Mouse (Mus musculus): ENCODE measurements at regions not wholly inside any gene's neighbourhood (a gene's known extent, or its start where the extent isn't known, plus 50 kb on each side); places are given as distances from the start of the nearest gene placed in this dataset.
"Not testable (repeated sequence)": the region's sequence is repeated elsewhere in the genome, so short reads cannot be mapped to it uniquely, and the experiment has no call there.

- no peaks in the 10 kb centered on the region for H3K4me1 ChIP-seq (ENCODE audit: control insufficient read depth, insufficient read depth, low read length)
- no peak overlapping the region for H3K4me2 ChIP-seq (ENCODE audit: low read depth, low read length)
- no peaks in the 10 kb centered on the region for H3K27me3 ChIP-seq (ENCODE audit: control insufficient read depth, insufficient read depth, low read length)
- H3K4me3 ChIP-seq (ENCODE audit: low read depth, low read length), result no peak overlapping the region
- no peaks in the 10 kb centered on the region for H3K36me3 ChIP-seq (ENCODE audit: control insufficient read depth, insufficient read depth, low read length)
- H3K9ac ChIP-seq (replicated peaks; ENCODE audit: low read depth, low read length), result no peak overlapping the region
- no peaks in the 10 kb centered on the region for H3K9me3 ChIP-seq (ENCODE audit: control insufficient read depth, low read length)
- no peak for ATAC-seq (ENCODE audit: low read depth)
- H3K27ac ChIP-seq (ENCODE audit: low read depth, low read length), result no peak overlapping the region
- WGBS, result 92% methylated on average over 2 of the region's 2 CpGs
Measured at GRCm38 (mm10) chr1:194424201-194424600, 193.8 kb upstream of the Plxna2 start.

GRCm38 (mm10) chr1:194412193-194412592, 205.8 kb upstream of the Plxna2 start:
- Histone ChIP-seq H3K4me2 (ENCODE audit: low read depth, low read length) (no peak overlapping the region), H3K4me3 (ENCODE audit: low read depth, low read length) (no peak overlapping the region)
- WGBS, result 32% methylated on average over 5 of the region's 5 CpGs

GRCm38 (mm10) chr1:194411788-194412187, 206.2 kb upstream of the Plxna2 start:
- ATAC-seq (ENCODE audit: low read depth), result no peak
- Histone ChIP-seq H3K27me3 (ENCODE audit: control insufficient read depth, insufficient read depth, low read length) (no peaks in the 10 kb centered on the region), H3K4me2 (ENCODE audit: low read depth, low read length) (no peak overlapping the region), H3K9ac (replicated peaks; ENCODE audit: low read depth, low read length) (no peak overlapping the region), H3K9me3 (ENCODE audit: control insufficient read depth, low read length) (no peaks in the 10 kb centered on the region), H3K4me3 (ENCODE audit: low read depth, low read length) (no peak overlapping the region), H3K36me3 (ENCODE audit: control insufficient read depth, insufficient read depth, low read length) (no peaks in the 10 kb centered on the region), H3K27ac (ENCODE audit: low read depth, low read length) (no peak overlapping the region), H3K4me1 (ENCODE audit: control insufficient read depth, insufficient read depth, low read length) (no peaks in the 10 kb centered on the region; the same call in 1 of the 2 replicates)
- 77% methylated on average over 2 of the region's 2 CpGs for WGBS

More at GRCm38 (mm10) chr1:194412193-194412592, 205.8 kb upstream of the Plxna2 start:
- Histone ChIP-seq H3K9ac (replicated peaks; ENCODE audit: low read depth, low read length) (no peak overlapping the region), H3K4me1 (ENCODE audit: control insufficient read depth, insufficient read depth, low read length) (no peaks in the 10 kb centered on the region; the same call in 1 of the 2 replicates), H3K9me3 (ENCODE audit: control insufficient read depth, low read length) (no peaks in the 10 kb centered on the region), H3K36me3 (ENCODE audit: control insufficient read depth, insufficient read depth, low read length) (no peaks in the 10 kb centered on the region), H3K27ac (ENCODE audit: low read depth, low read length) (peak overlapping the region; percentile 52; the same call in 1 of the 2 replicates), H3K27me3 (ENCODE audit: control insufficient read depth, insufficient read depth, low read length) (no peaks in the 10 kb centered on the region)
- peak; percentile 70 for ATAC-seq (ENCODE audit: low read depth)

GRCm38 (mm10) chr1:194399281-194399680, 218.7 kb upstream of the Plxna2 start:
- H3K4me2 ChIP-seq (ENCODE audit: low read depth, low read length), result no peak overlapping the region
- H3K27ac ChIP-seq (ENCODE audit: low read depth, low read length), result no peak overlapping the region
- H3K9me3 ChIP-seq (ENCODE audit: control insufficient read depth, low read length), result no peaks in the 10 kb centered on the region
- ATAC-seq (ENCODE audit: low read depth), result no peak
- H3K36me3 ChIP-seq (ENCODE audit: control insufficient read depth, insufficient read depth, low read length), result no peaks in the 10 kb centered on the region
- no peak overlapping the region for H3K9ac ChIP-seq (replicated peaks; ENCODE audit: low read depth, low read length)
- H3K4me3 ChIP-seq (ENCODE audit: low read depth, low read length), result no peak overlapping the region
- H3K27me3 ChIP-seq (ENCODE audit: control insufficient read depth, insufficient read depth, low read length), result no peaks in the 10 kb centered on the region
- no peaks in the 10 kb centered on the region for H3K4me1 ChIP-seq (ENCODE audit: control insufficient read depth, insufficient read depth, low read length)

- ATAC-seq (ENCODE audit: low read depth), result no peak
- Histone ChIP-seq H3K27me3 (ENCODE audit: control insufficient read depth, insufficient read depth, low read length) (no peaks in the 10 kb centered on the region), H3K36me3 (ENCODE audit: control insufficient read depth, insufficient read depth, low read length) (no peaks in the 10 kb centered on the region), H3K4me2 (ENCODE audit: low read depth, low read length) (no peak overlapping the region), H3K4me1 (ENCODE audit: control insufficient read depth, insufficient read depth, low read length) (no peaks in the 10 kb centered on the region), H3K9ac (replicated peaks; ENCODE audit: low read depth, low read length) (no peak overlapping the region), H3K27ac (ENCODE audit: low read depth, low read length) (no peak overlapping the region), H3K4me3 (ENCODE audit: low read depth, low read length) (no peak overlapping the region), H3K9me3 (ENCODE audit: control insufficient read depth, low read length) (no peaks in the 10 kb centered on the region)
- WGBS, result 74% methylated on average over 4 of the region's 4 CpGs
Measured at GRCm38 (mm10) chr1:194396754-194397460, 221.1 kb upstream of the Plxna2 start.

- 39% methylated on average over 3 of the region's 3 CpGs for WGBS
- H3K4me3 ChIP-seq (ENCODE audit: low read depth, low read length), result no peak overlapping the region
- ATAC-seq (ENCODE audit: low read depth), result no peak
Measured at GRCm38 (mm10) chr1:194393720-194394119, 224.3 kb upstream of the Plxna2 start.

GRCm38 (mm10) chr1:194390202-194390601, 227.8 kb upstream of the Plxna2 start:
- ATAC-seq (ENCODE audit: low read depth), result no peak
- Histone ChIP-seq H3K9me3 (ENCODE audit: control insufficient read depth, low read length) (no peaks in the 10 kb centered on the region), H3K4me3 (ENCODE audit: low read depth, low read length) (no peak overlapping the region), H3K4me1 (ENCODE audit: control insufficient read depth, insufficient read depth, low read length) (no peaks in the 10 kb centered on the region), H3K36me3 (ENCODE audit: control insufficient read depth, insufficient read depth, low read length) (no peaks in the 10 kb centered on the region), H3K9ac (replicated peaks; ENCODE audit: low read depth, low read length) (no peak overlapping the region), H3K27me3 (ENCODE audit: control insufficient read depth, insufficient read depth, low read length) (no peaks in the 10 kb centered on the region), H3K4me2 (ENCODE audit: low read depth, low read length) (no peak overlapping the region), H3K27ac (ENCODE audit: low read depth, low read length) (no peak overlapping the region)
- 57% methylated on average over 2 of the region's 2 CpGs for WGBS

More at GRCm38 (mm10) chr1:194393720-194394119, 224.3 kb upstream of the Plxna2 start:
- no peaks in the 10 kb centered on the region for H3K9me3 ChIP-seq (ENCODE audit: control insufficient read depth, low read length)
- H3K4me2 ChIP-seq (ENCODE audit: low read depth, low read length), result no peak overlapping the region
- no peak overlapping the region for H3K9ac ChIP-seq (replicated peaks; ENCODE audit: low read depth, low read length)
- H3K36me3 ChIP-seq (ENCODE audit: control insufficient read depth, insufficient read depth, low read length), result no peaks in the 10 kb centered on the region
- H3K27me3 ChIP-seq (ENCODE audit: control insufficient read depth, insufficient read depth, low read length), result no peaks in the 10 kb centered on the region
- H3K27ac ChIP-seq (ENCODE audit: low read depth, low read length), result no peak overlapping the region
- no peaks in the 10 kb centered on the region for H3K4me1 ChIP-seq (ENCODE audit: control insufficient read depth, insufficient read depth, low read length)

GRCm38 (mm10) chr1:194378135-194378534, 239.9 kb upstream of the Plxna2 start:
- Histone ChIP-seq H3K27me3 (ENCODE audit: control insufficient read depth, insufficient read depth, low read length) (no peaks in the 10 kb centered on the region), H3K4me1 (ENCODE audit: control insufficient read depth, insufficient read depth, low read length) (no peaks in the 10 kb centered on the region), H3K4me3 (ENCODE audit: low read depth, low read length) (no peak overlapping the region), H3K27ac (ENCODE audit: low read depth, low read length) (no peak overlapping the region), H3K9ac (replicated peaks; ENCODE audit: low read depth, low read length) (no peak overlapping the region), H3K9me3 (ENCODE audit: control insufficient read depth, low read length) (no peaks in the 10 kb centered on the region), H3K4me2 (ENCODE audit: low read depth, low read length) (no peak overlapping the region), H3K36me3 (ENCODE audit: control insufficient read depth, insufficient read depth, low read length) (no peaks in the 10 kb centered on the region)
- no peak for ATAC-seq (ENCODE audit: low read depth)
- 67% methylated on average over 1 of the region's 1 CpGs for WGBS

- H3K27me3 ChIP-seq (ENCODE audit: control insufficient read depth, insufficient read depth, low read length); H3K9ac ChIP-seq (replicated peaks; ENCODE audit: low read depth, low read length); H3K4me1 ChIP-seq (ENCODE audit: control insufficient read depth, insufficient read depth, low read length); H3K9me3 ChIP-seq (ENCODE audit: control insufficient read depth, low read length); H3K27ac ChIP-seq (ENCODE audit: low read depth, low read length); H3K36me3 ChIP-seq (ENCODE audit: control insufficient read depth, insufficient read depth, low read length); ATAC-seq (ENCODE audit: low read depth); H3K4me3 ChIP-seq (ENCODE audit: low read depth, low read length); H3K4me2 ChIP-seq (ENCODE audit: low read depth, low read length): not testable (repeated sequence)
- WGBS, result 90% methylated on average over 4 of the region's 4 CpGs
Measured at GRCm38 (mm10) chr1:194373511-194373910, 244.5 kb upstream of the Plxna2 start.
